Mouse (Mus musculus): Measurements from ENCODE around the gene Tshz2.

GRCm38 (mm10) chr2:169636414-169636813, 3.6 kb downstream of the Tshz2 start:
- no peak for TF ChIP-seq CTCF (IDR thresholded peaks at IDR 0.05; ENCODE audit: extremely low read depth, insufficient read depth, insufficient read length, insufficient replicate concordance)
- TF ChIP-seq POLR2A (IDR thresholded peaks at IDR 0.05; ENCODE audit: low read depth, low read length) = no peak

Data from spleen, adult 2 months (tissue).